Mouse (Mus musculus): Measurements from ENCODE around the gene Cnbd2.

Cnbd2 gene

DNA sequence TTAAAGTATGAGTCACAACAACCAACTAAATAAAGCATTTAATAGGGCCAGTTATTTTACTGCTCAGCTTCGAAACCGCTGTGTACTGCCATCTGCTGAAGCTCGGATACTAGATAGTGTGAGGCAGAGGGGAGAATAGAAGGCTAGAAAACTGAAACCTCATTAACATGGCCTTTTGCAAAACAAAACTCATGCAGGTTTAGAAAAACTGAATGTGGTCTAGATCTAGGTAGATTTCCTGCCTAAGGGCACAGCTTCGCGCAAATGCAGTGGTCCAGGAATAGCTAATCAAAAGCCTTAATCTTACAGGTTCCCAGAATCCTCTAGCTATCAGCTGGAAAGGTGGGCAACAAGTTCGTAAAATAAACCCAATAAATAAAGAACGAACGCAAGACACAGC lies 658 bp upstream of the Cnbd2 start:
- DNase-seq (ENCODE audit: extremely low spot score, low read depth, low spot score), result no peak

DNA sequence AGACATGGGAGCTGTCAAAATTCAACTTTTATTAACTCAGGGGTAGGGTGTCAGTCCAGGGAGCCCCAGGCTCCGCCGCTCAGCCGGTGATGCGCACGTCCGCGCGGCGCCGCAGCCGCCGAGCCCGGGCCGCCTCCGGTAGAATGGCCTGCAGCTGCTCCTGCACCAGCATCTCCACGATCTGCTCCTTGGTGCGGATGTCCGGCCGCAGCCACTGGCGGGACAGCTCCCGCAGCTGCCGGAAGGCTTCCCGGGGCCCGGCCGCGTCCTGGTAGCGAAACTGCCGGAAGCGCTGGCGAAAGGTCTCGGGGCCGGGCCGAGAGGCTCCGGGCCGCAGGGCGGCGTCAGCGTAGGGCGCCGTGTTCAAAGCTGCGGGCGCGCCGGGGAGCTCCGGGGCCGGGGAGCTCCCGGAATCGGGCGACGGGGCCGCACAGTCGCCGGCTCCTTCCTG lies 233 bp upstream of the Cnbd2 start:
- no peak for DNase-seq (ENCODE audit: extremely low spot score, low read depth, low spot score)

GRCm38 (mm10) chr2:156313153-156313552 lies 1.1 kb downstream of the Cnbd2 start:
- DNase-seq (ENCODE audit: extremely low spot score, low read depth, low spot score), result no peak

DNA sequence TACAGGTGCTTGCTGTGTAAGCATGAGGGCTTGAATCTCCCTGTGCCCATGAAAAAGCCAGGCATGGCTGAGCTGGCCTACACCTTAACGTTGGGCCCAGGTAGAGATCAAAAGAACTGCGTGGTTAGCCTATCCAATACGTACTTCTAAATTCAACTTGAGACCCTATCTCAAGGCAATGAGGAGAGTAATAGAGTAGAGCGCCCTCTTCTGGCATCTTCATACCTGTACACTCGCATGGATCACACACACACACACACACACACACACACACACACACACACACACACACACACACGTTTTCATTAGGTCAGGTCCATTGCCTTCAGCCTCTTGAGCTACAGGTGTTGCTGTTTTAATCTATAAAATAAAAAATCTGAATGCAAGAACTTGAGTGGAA lies 2.7 kb downstream of the Cnbd2 start:
- no peak for DNase-seq (ENCODE audit: extremely low spot score, low read depth, low spot score)

DNA sequence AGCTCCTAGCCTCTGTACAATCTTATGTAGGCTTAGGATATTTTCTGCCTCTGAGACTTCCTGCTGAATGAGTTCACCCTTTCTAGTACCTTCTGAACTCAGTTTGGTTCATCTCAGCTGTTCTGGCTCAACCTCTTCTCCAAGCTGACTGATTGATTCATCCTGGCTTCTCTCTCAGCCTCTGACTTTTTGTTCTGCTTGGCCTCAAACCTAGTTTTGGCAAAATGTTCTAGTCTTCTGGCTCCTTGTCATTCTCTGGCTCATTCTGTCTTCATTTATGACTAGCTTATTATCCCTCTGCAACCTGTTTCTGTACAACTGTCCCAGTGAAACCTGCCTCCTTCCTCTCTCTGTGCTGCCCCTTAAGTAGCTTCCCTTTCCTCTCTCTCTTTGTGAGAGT lies 6.4 kb downstream of the Cnbd2 start:
- no peak for DNase-seq (ENCODE audit: extremely low spot score, low read depth, low spot score)

GRCm38 (mm10) chr2:156321538-156321937 lies 9.4 kb downstream of the Cnbd2 start:
- no peak for DNase-seq (ENCODE audit: extremely low spot score, low read depth, low spot score)

DNA sequence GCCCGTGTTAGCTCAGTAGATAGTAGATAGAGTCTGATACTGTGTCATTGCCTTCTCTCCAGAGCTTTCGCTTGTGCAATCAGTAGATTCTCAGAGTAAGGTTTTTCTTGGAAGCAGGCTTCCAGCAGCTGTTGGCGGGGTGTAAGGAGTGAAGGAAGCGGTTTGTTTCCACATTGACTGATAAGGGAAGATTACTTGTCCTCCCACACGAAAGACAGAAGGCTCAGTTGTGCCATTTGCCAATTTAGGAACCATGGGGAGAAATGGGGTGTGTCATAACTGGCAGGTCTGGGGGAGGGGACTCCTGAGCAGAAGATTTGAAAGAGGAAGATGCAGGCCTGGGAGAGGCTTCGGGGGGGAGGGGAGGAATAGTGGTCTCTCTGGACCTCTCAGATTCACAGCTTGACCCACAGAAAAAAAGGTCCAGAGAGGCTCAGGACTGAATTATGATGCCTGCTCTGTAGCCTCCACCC lies 12.1 kb downstream of the Cnbd2 start:
- no peak for DNase-seq (ENCODE audit: extremely low spot score, low read depth, low spot score)

- DNase-seq (ENCODE audit: extremely low spot score, low read depth, low spot score), result no peak
Measured at GRCm38 (mm10) chr2:156324681-156325080, 12.6 kb downstream of the Cnbd2 start.

- DNase-seq (ENCODE audit: extremely low spot score, low read depth, low spot score), result no peak
Measured at GRCm38 (mm10) chr2:156330681-156331080, 18.6 kb downstream of the Cnbd2 start.

DNA sequence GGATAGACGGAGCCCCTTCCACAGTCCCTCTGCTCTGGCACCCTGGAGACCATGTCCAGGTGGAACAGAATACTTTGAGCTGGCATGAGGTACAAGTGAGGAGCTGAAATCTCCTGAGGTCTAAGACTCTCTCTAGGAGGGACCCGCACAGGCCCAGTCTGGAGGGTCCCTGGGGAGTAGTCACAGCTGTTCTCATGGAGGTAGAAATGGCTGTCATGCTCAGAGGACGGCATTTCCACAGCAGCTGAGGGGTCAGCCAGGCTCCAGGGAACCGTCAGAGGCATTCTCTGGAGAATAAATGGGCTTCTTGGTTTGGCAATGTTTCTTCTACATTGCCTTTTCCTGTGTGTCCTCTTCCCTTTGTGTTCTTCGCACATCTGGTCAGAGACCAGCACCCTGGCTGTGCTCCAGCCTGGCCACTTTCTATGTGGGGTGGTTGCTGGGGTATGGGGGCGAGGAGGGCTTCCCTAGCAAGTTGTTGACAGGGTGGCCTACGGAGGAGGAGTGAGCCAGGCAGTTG lies 19.4 kb downstream of the Cnbd2 start:
- no peak for DNase-seq (ENCODE audit: extremely low spot score, low read depth, low spot score)

DNA sequence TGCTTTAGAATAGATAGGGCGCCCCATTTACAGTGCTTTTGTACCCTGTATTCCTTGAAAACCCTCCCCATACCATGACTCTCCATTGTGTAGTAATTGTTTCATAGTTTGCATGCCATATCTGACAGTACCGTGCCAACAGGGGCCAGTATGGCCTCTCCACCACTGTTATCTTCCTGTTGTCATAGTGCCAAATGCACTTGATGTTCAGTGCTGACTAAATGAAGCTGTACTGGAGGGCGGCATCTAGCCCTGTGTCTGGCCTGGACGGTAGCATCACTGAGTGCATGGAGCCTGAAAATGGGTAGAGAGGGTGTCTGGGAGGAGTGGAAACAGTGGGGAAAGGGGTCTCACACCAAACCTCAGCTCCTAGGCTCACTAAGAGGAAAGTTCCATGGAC lies 28.0 kb downstream of the Cnbd2 start:
- no peak for DNase-seq (ENCODE audit: extremely low spot score, low read depth, low spot score)

DNA sequence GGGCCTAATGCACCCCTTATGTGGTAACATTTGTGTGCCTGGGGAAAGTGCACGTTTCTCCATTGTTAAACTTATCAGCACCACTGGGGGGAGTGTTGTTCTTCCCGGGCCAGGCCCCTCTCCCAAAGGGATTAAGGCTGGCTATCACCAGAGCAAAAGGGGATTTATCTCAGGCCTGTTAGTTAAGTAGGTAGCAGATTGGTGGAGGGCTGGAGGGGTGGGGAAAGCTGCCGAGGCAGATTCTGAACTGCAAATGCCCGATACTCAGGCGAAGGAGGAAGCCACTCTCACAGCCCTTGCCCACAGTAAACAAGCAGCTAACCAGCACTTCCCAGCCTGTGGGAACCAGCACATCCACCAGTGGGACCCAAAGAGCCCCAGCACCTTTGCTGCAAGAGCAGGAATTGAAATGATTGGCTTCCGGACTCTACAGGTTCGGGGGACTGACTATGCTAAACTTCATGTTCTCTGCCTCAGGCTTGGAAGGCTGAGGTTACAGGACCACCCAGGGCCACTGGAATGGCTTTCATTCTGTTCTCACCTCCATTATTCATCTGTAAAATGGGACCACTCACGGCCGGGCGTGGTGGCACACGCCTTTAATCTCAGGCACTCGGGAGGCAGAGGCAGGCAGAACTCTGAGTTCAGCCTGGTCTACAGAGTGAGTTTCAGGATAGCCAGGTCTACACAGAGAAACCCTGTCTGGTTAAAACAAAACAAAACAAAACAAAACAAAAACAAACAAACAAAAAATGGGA lies 32.9 kb downstream of the Cnbd2 start:
- peak; percentile 28 for DNase-seq (ENCODE audit: extremely low spot score, low read depth, low spot score)

- DNase-seq (ENCODE audit: extremely low spot score, low read depth, low spot score), result no peak
Measured at GRCm38 (mm10) chr2:156348812-156349211, 36.7 kb downstream of the Cnbd2 start.

- DNase-seq (ENCODE audit: extremely low spot score, low read depth, low spot score), result no peak
Measured at GRCm38 (mm10) chr2:156349286-156349848, 37.3 kb downstream of the Cnbd2 start.

DNA sequence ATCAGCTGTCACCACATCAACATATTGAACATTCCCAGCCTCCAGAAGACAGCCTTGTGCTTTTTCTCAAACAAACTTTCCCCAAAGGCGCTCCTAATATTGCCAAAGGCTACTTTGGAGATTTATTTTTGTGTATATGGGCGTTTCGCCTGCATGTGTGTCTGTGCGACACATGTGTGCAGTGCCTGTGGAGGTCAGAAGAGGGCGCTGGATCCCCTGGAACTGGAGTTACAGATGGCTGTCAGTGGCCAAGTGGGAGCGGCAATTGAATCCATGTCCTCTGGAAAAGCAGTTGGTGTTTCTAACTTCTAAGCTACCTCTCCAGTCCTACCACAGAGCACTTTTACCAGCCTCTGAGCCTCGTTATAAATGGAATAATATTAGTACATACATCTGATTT lies 39.1 kb downstream of the Cnbd2 start:
- no peak for DNase-seq (ENCODE audit: extremely low spot score, low read depth, low spot score)

GRCm38 (mm10) chr2:156352413-156353165 lies 40.5 kb downstream of the Cnbd2 start:
- no peak for DNase-seq (ENCODE audit: extremely low spot score, low read depth, low spot score)

- no peak for DNase-seq (ENCODE audit: extremely low spot score, low read depth, low spot score)
Measured at GRCm38 (mm10) chr2:156353265-156353692, 41.2 kb downstream of the Cnbd2 start.

- DNase-seq (ENCODE audit: extremely low spot score, low read depth, low spot score), result no peak
Measured at GRCm38 (mm10) chr2:156356031-156356430, 43.9 kb downstream of the Cnbd2 start.

- no peak for DNase-seq (ENCODE audit: extremely low spot score, low read depth, low spot score)
Measured at GRCm38 (mm10) chr2:156368465-156368864, 56.4 kb downstream of the Cnbd2 start.

- no peak for DNase-seq (ENCODE audit: extremely low spot score, low read depth, low spot score)
Measured at GRCm38 (mm10) chr2:156370896-156371295, 58.8 kb downstream of the Cnbd2 start.

DNA sequence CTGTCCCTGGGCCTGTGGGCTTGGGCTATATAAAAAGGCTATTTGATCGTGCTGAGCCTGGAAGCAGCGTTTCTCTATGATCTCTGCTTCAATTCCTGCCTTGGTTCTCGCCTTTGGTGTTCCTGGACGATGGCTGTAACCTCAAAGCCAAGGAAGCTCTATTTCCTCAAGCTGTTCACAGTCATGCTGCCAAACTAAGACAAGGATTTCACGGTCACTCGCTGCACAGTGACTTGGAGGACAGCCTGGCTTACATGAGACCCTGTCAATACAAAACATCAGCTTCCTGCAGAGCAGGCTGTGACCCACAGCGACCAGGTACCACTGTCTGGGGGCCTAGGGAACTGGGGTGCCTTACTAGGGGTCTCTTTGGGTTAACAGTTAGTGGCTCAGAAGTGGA lies 64.9 kb downstream of the Cnbd2 start:
- DNase-seq (ENCODE audit: extremely low spot score, low read depth, low spot score), result no peak

DNA sequence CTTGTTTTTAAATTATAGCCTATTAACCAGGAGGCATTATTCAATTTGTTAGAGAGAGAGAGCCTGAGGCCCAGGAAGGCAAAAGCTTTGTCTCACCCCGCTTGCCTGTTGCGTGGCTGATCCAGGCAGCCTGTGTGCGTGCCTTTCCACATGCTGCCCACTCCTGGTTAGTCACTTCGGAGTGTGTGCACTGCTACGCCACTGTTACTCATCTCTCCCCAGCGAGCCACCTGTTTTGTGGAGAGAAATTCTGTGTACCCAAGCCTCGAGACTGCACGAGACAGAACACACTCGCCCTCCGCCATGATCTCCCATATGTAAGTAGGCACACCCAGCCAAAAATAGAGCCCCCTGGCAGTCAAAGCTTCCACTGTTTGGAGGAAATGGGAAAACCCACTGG lies 67.8 kb downstream of the Cnbd2 start:
- no peak for DNase-seq (ENCODE audit: extremely low spot score, low read depth, low spot score)

Data from hindlimb bud, embryonic 11.5 days (tissue).